Mouse (Mus musculus) cerebellum, adult 18-20 months (tissue): ENCODE results near the gene Gm20909.
"Not testable (repeated sequence)": the region's sequence is repeated elsewhere in the genome, so short reads cannot be mapped to it uniquely, and the experiment has no call there.

Experiments used
- DNase-seq, 2 experiments: peaks; one replicate each; pipeline ENCODE4 v3.0.0; 2021

Gene Gm20909

DNA sequence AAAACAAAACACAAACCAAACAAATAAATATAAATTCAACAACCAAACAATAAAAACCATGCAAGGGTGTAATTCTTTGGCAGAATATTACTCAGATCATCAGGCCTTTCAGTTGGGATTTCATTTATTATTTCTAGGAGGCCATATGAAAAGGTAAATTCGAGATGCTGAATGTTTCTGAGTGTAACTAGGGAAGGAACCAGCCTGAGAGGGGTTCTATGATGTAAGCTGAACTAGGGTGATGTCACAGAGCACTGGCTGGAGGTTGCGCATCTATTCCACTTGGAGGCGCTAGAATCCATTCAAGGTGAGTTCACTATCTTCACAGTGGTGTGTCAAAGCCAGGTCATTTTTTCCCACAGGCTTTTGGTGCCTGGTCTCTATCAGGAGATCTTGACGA lies at the start of gene Gm20909:
Gene Gm20909 (plus strand): TSS at position 301 of the 400 bp plus-strand sequence.
- not testable (repeated sequence) for DNase-seq
